Mouse (Mus musculus) erythroid progenitor cell, adult 5-6 weeks (primary cell): ENCODE measurements around the gene Guca2b. TPM values are rescaled to one million over a fixed set of nuclear protein-coding genes. Genes with fewer than 3 reads are reported as not detected.
"Not testable (repeated sequence)": the region's sequence is repeated elsewhere in the genome, so short reads cannot be mapped to it uniquely, and the experiment has no call there.

ENCODE experiments used
- ATAC-seq: replicated peaks from 2 replicates; pipeline ENCODE4 v1.8.0; 2016; ENCODE audit warnings: moderate number of reproducible peaks, mild to moderate bottlenecking, moderate TSS enrichment, inconsistent platforms; ENCODE audit not compliant: poor library complexity, low FRiP score, severe bottlenecking
- total RNA-seq, 2 experiments: library from RNA; stranded (forward) in 1 of 2; stranded (reverse) in 1 of 2; fragments of 150-400 nt in 1 of 2; fragments of 186-747, 209-891 nt in 1 of 2; gene quantifications; 2 replicates each; pipeline versions ENCODE4 v1.2.3 to v1.2.4; 2015 to 2017; ENCODE audit warnings: low replicate concordance in 2 of 2

Gene Guca2b
- total RNA-seq, 2 experiments from 2014 or later, result not detected

DNA sequence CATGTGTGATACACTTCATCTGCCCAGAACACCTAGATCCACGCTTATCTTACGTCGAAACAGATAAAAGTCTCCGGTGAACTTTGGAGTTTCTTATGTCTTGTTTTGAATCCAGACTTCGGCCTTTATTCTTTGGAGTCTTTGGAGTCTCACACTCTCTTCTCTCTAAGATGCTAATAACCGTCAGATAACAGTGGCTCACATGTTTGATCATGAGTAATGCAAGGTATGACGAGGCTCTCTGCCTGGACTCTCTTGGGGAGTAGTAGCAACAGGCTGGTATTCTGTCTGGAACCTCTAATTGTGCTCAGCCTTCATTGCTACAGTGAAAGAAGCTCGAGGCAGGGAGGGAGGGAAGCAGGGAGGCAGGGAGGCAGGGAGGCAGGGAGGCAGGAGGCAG, 1.3 kb upstream of the Guca2b start:
- ATAC-seq, result no peak

DNA sequence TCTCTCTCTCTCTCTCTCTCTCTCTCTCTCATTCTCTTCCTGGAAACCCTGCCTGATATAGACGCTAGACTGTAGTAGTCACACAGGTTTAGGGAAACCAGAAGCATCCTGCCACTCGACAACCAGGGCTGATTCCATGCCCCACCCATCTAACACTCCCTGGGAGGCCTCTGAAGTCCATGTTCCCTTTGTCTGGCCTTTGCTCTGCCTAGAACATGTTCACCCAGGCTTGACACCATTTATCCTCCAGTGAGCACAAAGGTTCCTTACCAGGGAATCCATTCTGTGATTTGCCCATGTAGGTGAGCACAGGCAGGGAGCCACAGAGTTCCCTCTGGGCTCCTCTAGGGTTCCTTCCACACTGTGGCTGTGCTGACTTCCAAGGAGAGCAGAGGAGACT, 508 bp downstream of the Guca2b start:
- no peak for ATAC-seq

DNA sequence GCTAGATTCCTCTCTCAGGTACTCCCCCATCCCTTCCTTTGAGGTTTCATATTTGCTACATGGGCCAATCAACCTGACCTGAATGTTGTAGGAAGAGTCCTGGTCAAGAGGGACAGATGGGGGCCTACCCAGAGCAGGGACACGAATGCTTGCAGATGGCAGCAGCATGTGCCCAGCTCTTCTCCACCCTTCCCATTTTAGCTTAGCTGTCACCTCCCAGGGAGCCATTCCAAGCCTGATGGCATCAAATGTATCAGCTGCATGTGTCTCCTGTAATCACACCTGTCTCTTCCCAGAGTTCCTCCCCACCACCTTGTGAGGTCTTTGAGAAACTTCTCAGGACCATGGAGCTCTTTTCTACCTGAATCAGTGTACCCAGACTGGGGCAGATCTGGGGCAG, 1.7 kb downstream of the Guca2b start:
- no peak for ATAC-seq

DNA sequence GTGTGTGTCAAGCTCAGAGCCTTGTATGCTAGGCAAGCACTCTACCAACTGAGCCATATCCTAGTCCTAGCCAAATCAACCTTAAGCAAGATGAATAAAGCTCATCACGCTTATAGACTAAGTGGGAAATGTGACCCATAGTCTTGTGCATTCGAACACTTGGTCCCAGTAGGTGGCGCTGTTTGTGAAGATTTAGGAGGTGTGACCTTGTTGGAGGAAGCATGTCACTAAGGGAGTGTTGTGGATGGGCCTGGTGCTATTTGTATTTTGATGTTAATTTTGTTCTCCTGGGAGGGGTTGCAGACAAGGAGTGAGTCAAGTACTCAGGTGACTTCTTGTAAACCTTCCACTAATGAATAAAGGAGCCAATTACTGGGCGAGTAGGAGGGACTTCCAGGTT, 16.1 kb downstream of the Guca2b start:
- ATAC-seq, result no peak

DNA sequence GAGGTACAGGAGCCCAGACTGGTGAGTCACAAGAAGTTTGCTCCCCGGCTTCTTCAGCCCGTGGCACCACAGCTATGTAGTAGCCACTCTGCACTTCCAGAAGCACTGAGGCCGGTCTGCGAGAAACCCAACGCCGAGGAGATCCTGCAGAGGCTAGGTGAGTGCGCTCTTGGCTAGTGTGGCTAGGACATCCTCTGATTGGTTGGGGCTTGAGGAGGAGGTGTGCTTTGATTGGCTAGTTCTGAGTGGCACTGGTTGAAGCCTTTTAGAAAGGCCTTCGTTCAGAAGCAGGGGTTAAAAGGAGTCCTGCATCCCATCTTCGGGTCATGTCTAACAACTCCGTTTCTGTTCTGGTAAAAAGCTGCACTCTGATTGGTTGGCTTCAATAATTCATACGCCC, 20.1 kb downstream of the Guca2b start:
- no peak for ATAC-seq

DNA sequence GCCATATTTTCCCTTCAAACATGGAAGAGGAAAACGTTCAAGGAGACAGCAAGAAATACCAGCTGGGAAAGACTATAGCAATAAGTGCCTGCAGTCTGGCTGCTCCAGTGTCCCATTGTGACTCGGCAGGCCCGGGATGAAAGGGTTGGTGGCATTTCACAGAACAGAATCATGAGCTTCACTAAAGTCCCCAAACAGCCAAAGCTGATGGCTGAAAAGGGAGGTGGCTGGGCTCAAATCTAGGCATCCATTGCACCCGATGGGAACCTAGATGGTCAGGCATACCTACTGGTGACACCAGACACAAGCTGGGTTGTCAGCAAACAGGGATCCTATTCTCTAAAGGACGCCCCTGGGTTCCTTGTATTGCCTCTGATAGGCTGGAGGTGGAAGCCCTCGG, 20.8 kb downstream of the Guca2b start:
- no peak for ATAC-seq

DNA sequence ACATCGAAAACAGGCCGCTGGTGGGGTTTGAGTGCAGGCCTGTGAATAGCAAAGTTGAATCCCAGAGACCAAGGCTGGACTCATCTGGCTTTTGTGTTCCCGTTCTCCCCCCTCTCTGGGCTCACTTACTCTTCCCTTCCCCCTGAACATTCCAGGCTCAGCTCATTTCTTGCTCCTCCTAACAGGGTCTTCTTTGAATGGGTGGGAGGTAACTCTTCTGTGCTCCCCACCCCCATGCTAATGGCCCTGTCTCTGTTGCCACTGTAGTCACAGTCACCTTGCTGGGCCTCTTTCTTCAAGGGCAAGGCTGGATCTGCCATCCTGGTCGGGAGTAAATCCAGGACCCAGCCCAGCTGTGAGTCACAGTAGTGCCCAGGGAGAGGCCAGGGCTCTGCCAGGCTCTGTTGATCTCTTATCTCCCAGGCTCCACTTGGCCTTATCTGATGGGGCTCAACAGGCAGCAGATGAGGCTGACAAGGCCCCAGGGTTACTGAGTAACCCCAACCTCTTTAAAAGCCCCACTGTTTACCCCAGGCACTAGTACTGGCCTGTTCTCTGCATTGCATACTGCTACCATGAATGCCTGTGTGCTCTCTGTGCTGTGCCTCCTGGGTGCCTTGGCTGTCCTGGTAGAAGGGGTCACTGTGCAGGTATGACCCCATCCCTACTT, 21.4 kb downstream of the Guca2b start, which contains the start of gene Guca2a:
Guca2a (plus strand) TSS at position 529 of the 670 bp plus-strand sequence.
- no peak for ATAC-seq

DNA sequence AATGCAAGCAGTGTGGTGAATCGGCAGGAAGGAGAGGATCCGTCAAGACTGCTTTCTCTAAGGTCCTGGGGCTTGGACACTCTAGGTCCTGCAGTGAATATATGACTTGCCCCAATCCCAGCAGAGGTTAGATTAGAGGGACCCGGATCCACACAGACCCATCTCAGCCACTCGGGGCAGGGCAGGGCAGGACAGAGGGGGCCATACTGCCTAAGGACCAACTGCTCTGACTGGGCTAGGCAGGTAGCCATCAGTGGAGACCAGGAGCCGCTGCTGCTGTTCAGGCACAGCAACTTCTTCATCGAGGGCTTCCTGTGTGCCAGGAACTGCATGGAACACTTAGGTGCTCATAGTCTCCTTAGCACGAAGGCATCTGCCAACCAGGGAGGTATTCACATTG, 22.0 kb downstream of the Guca2b start:
- no peak for ATAC-seq

DNA sequence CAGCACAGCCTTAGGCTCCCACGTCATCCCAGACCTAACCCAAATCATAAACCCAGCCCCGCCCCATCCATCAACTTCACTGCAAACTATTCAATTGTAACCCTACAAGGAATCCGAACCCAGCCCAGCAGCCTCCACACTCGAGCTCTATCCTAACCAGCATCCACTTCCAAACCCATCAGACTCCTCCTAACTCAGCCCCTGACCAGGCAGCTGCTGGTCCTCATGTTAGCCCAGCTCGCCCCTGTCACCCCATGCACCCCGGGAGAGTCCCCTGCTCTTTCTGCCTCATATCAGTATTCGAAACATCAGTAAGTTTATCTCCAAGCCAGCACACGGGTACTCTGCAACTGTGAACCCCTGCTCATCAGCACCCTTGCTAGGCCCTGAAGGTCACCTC, 23.1 kb downstream of the Guca2b start:
- ATAC-seq, result no peak

DNA sequence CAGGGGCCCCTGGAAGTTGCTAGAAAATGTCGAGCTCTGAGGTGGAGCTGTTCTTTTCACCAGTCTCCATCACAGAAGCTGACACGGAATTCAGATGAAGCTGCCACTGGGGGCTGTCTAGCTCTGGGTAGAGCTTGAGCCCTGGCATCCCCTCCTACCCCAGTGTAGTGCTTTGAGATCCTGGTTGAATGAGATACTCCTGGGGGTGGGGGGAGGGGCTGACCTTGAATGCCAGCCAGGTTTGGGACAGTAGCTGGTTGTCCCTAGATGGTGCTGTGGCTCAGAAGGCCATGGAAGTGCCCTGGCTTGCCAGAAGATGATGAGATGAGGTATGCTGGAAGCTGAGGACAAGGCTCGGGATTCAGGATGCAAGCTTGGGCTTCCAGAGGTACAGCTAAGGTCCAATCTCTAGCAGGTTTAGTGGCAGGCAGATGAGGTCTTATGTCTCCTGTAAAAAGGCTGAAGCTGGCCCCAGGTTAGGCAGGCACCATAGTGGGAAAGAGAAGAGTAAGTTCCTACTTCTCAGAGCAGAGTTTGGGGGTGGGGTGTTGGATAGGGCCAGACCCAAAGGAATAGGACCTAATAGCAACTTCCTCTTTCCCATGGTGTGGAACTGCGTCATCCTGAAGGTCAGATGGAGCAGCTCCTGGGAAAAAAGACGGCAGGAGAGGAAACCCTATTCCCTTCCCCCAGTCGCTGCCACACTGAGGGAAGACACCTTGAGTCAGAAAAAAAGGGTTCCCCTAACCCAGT, 23.7 kb downstream of the Guca2b start:
- no peak for ATAC-seq

DNA sequence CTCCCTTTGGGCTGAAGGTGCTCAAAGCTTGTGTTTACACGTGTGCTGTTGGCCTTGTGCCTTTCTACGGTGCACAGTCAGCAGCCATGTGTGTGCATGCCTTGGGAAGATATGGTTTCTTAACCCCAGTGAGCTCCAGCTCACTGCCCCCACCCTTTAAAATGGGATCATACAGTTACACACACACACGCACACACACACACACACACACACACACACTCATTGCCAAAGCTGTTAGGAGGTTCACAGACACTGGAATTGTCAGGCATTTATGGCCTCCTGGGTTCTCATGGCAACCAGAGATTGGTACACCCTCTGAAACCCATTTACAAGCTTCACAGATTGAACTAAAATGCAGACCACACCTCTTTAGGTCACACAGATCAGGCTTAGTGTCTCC, 24.8 kb downstream of the Guca2b start:
- no peak for ATAC-seq

DNA sequence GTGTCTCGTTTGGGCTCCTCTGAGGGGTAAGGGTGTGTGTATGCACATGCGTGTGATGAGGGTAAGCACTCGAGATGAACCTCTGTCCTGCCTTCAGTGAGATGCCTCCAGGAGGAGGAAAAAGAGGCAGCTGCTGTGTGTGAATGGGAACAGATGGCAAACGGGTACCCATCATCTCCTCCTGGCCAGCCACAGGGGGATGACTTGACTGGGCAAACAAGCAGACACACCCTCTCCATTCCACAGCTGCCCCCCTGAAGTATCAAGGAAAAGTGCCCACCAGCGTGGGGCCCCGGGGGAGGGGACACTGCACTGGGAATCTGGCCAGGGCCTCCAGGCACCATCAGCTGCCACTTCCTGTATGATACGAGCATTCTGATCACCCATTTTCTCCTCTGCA, 25.4 kb downstream of the Guca2b start:
- no peak for ATAC-seq

DNA sequence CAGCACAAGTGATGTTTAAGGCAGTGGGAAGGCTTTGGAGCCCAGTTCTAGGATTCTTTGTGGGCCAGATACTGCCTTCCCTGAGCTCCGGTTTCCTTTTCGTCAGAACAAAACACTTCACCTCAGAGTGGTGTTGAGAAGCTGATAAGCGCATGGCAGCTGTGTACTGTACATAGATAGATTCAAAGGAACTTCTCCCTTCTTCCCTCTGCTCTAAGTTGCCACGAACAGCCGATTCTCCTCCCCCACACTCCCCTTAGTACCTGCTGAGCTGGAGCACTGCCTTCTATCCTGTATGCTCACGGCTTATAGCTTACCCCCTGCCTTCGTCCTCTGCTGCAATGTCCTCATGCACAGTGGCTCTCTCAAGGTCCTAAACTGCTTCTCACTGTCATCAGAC, 26.0 kb downstream of the Guca2b start:
- ATAC-seq, result no peak

DNA sequence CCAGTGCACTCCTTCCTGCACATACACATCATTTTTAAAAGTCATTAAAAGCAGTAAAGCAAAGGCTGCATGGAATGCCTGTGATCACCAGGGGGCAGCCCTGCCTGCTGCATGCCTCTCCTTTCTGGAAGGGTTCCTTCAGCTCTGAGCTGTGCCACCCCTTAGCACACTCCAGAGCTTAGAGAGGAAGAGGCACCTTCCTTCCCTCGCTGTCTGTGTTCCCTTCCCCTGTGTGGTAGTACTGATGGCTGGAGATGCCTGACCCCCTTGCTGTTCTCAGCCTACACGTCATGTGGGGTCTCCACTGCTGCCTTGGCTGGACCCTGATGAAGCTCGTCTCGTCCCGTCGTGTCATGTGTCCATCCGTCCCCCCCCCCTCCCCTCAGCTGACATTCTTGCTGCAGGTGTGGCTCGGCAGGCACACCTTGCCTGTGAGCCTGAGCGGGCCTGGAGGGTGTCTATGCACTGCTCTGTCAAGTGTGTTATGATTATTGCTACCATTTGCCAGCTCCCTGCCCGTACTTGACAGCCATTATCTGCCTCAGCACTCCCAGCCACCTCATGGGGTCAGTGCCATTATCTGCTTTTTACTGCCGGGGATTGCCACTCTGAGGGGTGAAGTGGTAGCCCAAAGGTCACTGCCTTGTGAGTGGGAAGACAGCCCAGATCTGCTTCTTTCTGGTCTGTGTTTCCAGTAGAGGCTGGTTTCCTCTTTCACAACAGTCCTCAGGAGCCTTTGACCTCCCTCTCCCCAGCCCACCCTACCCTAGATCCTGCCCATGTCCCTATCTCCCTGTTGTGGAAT, 27.4 kb downstream of the Guca2b start:
- 0 out of 2 replicates have a peak, but pooled peaks have one; percentile 28 for ATAC-seq

DNA sequence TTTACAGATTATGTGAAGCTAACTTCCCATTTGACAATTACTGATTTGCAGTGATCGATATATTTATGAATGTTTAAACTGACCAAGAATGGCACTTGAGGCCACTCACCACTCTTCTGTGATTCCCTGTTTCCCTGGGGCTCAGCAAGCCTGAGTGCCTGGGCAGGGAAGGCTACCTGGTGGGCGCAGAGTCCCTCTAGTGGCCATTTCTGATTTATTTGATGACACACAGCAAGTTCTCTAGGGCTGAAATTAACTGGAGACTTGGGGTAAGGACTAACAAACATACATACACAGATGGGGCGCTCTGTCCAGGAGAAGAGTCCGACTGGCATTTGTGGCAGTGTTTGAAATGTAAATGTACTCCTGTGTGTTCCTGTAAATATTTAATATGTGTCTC, 30.4 kb downstream of the Guca2b start:
- not testable (repeated sequence) for ATAC-seq

DNA sequence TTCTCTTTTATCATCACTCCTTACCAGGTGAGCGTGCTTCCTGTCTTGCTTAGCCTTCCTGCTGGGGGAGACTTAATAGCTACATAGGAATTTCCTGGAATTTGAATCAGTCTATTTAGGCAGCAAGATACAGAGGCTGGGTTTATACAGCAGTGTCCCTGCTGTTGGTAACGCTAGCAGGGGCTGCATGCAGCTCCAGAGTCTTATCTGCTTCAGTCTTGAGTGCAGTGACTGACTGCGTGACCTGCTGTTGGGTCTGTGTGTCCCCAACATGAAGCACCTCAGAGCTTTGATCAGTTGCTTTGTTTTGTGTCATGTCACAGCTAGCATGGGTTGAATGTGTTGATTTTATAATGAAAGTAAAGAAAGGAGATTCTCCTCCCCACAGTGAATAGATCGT, 31.4 kb downstream of the Guca2b start:
- ATAC-seq, result no peak

DNA sequence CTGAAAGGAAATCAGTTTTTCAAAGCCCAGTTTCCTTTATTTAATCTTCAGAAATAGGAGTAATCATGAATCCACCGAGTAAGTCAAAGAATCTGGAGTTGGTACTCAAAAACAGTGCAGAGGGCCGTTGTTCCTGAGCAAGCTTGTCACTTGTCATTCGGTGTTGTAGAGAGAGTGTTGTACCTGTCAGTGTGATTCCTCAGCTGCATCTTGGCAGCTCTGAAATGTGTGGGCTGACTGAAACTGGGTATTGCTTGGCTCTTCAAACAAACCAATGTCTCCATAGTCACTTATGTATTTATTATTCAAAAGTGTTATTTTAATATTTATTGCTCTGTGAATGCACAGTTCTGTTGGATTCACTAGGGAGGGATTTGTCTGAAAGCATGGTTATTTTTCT, 31.9 kb downstream of the Guca2b start:
- ATAC-seq, result no peak

DNA sequence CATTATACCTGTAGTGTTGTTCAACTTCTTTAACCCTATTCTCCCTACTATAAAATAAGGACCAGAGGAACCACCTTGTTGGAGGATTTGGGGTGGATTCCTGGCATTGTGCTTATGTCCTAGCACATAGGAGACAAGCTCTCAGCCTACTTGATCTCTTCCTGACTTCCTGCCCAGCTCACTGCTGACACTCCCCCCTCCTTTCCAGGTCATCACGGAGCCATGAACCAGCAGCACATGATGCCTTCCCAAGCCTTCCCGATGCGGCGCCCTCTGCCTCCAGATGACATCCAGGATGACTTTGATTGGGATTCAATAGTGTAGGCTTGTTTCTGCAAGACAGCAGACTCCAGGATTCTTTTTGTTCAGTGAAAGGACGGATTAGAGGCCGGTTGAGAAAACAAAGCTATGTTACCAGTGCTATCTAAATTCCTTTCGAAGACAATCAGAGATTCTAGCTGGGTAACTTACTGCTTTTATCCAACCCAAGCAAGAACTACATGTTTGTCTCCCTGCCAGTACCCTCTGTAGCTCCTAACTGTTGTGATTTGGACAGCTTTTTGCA, 32.6 kb downstream of the Guca2b start:
- ATAC-seq, result no peak

DNA sequence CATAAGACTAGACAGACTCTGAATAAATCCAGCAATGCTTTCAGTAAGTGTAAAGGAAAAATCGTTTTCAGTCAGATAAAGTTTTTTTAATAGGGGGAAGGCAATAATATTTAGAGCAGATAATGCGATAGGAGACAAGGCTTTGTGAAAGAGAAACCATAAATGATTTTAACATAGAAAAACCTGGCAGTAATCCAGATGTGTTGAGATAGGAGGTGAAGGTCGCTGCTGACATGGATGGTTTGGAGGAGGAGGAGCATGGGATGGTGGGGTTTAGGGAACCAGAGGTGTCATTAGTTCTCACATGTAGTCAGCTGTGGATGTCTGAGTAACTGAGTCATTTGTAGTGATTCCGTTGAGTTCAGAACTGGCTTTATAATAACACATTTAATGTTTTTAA, 44.0 kb downstream of the Guca2b start:
- no peak for ATAC-seq

DNA sequence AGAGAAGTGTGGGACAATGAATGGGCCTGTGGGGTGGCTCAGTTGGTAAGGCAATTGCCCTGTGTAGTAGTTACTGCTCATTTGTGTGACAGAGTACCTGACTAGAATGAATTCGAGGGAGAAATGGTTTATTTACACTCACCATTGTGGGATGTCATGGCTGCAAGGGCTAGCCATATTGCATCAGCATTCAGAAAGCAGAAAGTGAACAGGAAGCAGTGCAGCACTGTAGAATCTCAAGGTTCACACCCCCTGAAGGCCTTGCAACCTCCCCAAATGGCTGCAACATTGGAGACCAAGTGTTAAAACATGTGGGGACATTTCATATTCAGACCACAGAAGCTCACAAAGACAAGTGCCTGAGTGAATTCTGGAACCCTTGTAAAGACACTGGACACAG, 44.7 kb downstream of the Guca2b start:
- ATAC-seq, result no peak
